Mouse (Mus musculus) urinary bladder, adult 2 months (tissue): Measurements from ENCODE around the gene Mrnip. TPM values are rescaled to one million over a fixed set of nuclear protein-coding genes. Genes with fewer than 3 reads are reported as not detected.

Experiments
- DNase-seq: peaks from one replicate; pipeline ENCODE4 v3.0.0; 2022; ENCODE audit warnings: low spot score
- polyA plus RNA-seq: library from polyadenylated mRNA; depleted of rRNA; stranded (reverse); fragments of >200 nt; gene quantifications from 2 replicates; pipeline ENCODE4 v1.2.3, GENCODE M21; 2012

Gene Mrnip
- polyA plus RNA-seq, 1 experiment: 11.5 TPM

DNA sequence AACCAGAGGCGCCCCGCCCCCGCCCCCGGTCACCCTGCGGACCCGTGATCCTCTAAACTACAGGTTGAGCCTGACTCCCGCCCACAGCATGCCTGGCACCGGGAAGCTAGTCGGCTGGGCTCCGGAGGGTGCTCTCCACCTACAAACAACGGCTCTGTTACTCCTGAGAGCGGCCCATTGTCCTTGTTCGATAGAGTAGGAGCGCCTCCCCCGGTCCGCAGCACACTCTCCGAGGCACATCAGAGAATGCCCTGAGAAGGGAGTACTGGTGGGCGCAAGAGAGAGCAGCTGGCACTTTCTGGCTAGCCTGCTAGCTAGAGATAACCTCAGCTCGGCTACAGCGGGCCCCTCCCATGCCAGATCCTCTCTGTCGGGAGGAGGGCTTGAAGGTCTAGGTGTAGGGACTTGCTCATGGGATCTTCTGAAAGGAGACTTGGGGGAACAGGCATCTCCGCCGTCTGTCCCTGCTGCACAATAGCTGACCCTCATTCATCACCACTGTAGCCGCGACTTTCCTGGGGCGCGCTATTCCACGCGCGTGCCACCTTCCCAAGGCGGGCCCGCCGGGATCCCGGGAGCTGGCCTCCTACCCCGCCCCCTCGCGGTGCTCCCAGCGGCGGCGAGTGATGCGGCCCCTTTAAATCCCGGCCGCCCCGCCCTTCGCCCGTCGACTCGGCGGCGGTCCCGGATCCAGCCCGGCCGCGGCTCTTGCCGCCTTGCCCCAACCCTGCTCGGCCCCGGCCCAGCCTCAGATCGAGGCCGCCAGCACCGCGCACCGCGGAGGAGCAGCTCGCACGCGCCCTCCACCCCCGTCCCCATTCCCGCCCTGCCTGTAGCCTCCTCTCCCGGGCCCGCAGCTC, 50.7 kb downstream of the Mrnip start:
- peak; percentile 91 for DNase-seq

DNA sequence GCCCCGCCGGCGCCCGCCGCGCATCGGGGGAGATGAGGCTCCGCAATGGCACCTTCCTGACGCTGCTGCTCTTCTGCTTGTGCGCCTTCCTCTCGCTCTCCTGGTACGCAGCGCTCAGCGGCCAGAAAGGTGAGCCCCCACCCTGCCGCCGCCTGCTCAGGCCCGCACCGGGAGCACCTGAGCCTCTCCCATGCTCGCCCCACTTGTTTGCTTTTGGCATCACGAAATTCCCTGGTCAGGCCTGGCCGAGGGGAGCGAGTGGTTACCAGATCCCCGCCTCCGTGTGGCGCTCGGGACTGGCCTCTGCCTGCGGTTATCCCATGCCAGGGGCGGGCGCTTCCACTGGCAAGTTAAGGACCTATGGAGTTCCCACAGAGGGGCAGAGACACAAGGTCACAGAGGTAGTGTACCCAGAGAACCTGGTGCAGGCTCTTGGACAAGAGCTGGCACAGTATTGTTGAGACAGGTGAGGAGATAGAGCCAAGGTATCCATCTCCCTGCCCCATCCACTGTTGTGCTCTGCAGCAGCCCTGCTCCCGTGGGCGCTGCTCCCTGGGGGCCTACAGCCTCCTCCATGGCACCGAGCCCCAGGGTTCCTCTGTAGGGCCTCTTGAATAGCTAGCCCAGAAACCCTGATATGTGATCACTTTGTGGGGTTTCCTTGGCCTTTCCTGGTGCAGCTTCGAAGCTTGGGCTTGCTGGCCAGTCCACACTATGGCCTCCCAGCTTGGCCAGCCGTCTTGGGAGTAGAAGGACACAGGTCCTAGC, 51.6 kb downstream of the Mrnip start:
- no peak for DNase-seq

DNA sequence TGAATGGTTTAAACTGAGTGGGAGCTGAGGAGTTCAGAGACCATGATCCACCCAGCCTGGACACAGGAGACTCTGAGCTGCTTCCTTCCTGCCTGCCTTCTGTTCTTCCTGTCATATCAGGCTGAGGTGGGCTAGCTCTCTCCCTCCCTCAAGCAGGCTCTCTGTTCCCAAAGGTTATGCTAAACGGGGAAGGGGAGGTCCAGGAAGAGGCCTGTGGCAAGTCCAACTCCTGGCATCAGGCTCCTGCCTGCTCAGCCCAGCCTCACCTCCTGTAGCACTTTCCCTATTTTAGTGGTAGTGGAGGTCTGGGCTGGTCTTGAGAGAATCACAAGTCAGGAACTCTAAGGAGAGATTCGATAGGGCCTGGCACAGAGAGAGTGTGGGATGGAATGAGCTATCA, 52.2 kb downstream of the Mrnip start:
- no peak for DNase-seq

DNA sequence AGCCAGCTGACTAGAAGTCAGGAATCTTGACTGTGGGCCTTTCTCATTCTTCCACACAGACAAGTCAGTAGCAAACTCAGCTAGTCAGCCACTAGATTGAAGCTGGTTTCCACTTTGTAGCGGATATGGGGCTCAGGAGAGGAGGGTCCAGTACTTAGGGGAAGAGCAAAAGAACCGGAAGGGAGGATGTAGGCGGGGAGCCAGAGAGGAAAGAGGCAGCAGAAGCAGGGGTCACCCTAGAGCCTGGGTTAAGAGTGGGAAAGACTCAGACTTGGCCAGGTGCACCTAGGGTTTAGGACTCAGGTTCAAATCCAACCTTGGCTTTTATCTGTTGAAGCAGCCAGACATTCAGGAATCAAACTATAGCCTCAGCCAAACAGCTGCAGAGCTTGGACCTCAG, 53.0 kb downstream of the Mrnip start:
- no peak for DNase-seq

DNA sequence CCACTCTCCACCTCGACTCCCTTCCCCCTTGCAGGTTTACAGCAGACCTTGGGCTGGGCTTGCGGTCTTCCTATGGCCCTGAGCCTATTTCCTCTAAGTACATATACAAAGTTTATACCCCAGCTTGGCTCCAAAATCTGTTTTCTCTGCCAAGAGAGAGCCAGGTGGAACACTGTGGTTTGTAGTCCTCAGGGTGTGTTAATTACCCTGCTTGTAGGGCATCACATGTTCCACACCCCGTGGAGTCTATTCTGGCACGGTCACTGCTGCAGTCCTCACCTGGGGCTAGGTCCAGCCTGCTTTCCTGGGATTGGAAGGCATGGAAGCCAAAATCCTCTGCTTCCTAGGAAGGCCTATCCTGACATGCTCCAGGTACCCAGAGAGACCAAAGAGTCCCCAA, 53.5 kb downstream of the Mrnip start:
- DNase-seq: no peak

DNA sequence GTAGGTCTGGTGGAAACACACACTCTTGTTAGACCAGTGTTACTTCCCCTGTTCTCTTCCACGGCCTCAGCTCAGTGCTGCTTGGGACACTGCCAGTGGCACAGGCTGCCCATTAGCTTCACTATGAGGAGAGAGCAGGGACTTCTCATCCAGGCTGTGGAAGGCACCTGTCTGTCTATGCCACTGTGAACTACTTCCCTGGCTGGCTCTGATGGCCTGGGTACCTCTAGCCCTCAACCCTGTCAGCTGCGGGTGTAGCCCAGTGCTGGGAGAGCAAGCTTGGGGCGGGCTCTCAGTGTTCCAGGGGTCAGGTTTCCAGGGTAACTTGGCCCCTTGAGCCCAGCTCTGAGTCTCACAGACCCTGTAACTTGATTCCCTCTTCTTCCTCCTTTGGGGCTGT, 54.5 kb downstream of the Mrnip start:
- no peak for DNase-seq

DNA sequence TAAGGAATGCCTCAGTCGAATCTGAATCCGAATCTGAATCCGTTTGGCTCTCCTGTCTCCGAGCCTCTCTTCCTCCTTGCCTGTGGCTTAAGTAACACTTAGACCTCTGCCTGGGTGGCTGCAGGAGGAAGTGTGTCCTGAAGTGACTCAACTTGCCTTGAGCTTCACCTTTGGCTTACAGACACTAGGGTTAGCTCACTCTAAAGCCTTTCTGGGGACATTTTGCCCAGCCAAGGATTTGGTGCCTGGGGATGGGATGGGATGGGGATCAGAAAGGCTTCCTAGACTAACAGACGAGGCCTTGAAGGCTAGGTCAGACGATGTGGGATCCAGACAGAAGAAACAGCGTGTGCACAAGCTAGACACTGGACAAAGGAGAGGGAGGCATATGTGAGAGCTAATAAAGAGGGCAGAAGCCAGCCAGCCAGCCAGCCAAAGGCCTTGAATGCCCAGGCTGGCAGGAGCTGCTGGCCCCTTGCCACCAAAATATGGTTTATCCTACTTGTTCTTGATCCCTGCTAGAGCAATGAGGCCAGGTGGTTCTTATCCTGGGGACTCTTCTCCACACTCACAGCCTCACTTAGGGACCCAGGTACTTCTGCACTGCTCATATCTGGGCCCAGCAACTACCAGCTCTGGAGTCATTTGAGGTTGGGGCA, 55.1 kb downstream of the Mrnip start:
- DNase-seq: no peak

DNA sequence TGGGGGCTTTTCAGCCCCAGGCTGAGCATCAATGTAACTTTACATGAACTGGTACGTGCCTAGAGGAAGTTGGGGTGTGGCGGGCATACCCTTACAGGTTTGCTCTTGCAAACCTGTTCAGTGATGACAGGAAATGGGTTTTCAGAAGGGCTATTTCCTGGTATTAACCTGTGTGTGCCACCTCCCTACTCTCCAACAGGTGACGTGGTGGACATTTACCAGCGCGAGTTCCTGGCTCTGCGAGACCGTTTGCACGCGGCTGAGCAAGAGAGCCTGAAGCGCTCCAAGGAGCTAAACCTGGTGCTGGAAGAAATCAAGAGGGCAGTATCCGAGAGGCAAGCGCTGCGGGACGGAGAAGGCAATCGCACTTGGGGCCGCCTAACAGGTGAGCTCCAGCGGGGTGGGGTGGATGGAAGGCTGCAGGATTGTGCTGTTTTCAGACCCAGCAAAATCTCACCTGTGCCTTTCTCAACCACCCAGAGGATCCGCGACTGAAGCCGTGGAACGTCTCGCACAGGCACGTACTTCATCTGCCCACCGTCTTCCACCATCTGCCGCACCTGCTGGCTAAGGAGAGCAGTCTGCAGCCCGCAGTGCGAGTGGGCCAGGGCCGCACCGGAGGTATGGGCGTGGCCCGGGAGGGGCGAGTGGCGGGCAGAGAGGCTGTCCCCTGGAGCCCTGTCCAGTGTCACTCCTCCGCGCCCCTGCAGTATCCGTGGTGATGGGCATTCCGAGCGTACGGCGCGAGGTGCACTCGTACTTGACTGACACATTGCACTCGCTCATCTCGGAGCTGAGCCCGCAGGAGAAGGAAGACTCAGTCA, 56.4 kb downstream of the Mrnip start:
- no peak for DNase-seq

DNA sequence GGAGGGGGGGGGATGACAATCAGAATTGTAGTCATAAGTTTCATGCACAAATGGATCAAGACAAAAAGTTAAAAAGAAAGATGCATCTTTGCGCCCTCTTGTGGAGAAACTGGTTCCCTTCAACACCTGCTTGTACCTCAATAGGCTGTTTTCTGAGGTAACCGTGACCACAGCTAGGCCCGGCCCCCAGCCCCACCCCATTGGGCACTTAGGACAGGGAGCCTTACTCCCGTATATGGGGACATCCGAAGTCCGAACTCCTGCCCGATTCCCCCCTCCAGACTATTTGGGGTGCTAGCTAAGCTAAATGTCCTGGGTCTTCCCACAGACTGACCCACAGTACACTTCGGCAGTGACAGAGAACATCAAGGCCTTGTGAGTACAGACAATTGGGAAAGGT, 57.2 kb downstream of the Mrnip start:
- DNase-seq: no peak

DNA sequence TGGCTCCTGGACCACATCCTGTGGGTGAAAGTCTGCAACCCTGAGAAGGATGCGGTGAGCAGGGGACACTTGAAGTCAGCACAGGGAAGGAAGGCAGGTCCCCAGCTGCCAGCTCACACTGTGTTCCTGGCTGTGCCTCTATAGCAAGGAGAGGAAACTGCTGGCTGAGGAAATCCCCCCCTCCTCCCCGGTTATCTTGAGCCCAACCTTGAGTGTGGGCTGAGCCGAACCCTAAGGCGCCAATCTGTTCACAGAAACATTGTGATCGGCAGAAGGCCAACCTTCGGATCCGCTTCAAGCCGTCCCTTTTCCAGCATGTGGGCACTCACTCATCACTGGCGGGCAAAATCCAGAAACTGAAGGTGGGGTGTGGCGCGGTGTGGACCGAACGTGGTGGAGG, 58.8 kb downstream of the Mrnip start:
- no peak for DNase-seq

DNA sequence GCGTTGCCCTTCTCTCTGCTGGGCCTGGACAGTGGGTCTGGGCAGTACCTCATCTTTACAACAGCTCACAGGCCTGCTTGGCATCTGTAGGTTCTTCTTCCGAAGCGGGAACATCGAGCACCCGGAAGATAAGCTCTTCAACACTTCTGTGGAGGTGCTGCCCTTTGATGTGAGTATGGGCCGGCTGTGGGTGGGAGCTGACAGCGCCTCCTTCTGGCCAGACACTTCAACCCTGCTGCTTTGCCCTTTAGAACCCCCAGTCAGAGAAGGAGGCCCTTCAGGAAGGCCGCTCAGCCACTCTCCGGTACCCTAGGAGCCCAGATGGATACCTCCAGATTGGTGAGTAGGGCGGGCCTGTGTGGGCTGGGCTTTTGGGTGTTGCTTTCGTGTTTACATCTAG, 59.7 kb downstream of the Mrnip start:
- no peak for DNase-seq

DNA sequence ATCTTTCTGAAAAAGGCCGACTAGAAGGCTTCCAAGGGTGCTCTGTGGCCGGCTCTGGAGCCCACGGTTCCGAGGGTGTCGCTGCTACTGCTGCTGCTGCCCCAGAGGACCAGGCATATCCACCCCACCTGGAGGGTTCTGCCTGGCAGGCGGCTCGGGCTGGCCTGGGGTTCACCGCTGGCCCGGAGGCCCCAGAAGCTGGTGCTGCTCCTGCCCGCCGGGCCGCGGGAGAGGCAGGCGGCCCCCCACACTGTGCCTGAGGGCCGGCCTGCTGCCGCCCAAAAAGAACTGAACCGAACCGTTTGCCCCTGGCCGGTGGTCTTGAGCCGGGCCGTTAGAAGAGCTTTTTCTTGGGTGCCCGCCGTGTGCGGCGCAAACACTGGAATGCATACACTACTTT, 60.4 kb downstream of the Mrnip start:
- DNase-seq: no peak

DNA sequence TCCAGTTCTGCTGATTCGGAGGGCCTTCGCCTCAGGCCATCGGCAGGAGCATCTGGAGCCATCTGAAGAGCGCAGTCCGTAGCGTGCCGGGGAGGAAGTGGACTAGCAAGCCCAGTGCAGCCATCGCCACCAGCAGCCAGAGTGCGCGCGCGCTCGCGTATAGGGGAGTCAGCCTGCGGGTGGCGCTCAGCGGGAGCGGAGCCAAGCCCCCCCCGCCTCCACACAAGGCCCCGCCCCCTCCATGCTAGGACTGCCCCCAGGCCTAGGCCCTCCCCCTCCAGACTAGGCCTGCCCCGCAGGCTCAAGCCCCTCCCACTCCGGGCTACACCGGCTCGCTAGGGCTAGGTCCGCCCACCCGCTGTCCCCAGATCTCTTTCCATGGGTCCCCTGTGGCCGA, 62.3 kb downstream of the Mrnip start:
- DNase-seq: peak; percentile 74

DNA sequence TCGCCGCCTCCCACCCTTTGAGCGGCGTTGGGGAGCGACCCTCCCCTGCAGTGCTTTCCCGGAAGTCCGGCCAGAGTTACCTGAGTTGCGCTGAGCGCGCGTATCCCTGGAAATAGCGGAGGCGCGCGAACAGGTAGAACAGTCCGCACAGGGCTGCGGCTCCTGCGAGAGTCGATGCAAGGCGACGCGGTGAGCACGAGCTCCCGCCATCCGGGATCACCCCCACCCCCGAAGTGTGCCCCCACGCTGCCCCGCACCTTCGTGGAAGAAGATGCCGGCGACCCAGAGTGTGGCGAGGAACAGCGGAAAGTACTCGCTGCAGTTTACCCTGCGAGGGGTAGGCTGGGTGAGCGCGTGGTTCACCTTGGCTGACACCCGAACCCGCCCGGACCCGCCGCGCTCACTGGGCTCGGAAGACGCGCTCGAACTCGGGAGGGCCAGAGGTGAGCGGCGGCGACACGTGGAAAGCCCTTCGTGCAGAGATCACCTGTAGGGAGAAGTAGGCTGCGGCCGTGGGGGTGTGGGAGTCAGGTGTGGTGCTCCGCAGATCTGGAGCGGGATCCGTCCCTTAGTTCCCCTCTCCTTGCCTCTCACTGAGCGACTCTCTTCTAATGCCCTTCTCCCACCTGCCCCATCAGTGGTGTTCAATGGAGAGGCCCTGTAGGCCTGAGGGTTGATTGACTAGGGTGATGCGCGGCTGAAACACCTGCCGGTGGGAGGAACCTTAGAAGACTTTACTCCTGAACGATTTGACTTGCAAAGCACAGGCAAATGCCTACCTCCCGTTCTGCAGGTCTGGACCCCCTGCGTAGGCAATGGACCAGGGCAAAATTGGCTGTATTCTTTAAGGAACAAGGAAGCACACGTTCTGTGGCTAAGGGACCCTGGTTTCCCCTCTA, 62.9 kb downstream of the Mrnip start:
- no peak for DNase-seq

DNA sequence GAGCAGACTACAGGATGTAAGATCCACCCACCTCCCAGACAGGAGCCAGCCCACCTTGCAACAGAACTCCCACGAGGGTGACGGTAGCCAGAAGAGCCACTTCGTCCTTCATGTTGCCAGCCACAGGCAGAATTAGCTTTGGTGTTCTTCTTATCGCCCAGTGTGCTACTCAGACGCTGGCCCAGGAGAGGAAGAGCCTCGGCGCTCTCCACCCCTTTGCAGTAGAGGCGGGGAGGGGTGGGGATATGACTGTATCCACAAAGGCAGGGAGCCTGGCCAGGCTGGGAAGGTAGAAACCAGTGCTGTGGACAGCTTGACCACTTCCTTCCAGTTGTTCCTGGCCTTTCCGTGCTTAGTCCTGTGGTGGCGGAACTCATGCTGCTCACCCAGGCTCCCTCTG, 64.1 kb downstream of the Mrnip start, which contains the start of gene Ltc4s:
TSS of gene Ltc4s (minus strand) at position 293 of the 400 bp plus-strand sequence.
- no peak for DNase-seq

DNA sequence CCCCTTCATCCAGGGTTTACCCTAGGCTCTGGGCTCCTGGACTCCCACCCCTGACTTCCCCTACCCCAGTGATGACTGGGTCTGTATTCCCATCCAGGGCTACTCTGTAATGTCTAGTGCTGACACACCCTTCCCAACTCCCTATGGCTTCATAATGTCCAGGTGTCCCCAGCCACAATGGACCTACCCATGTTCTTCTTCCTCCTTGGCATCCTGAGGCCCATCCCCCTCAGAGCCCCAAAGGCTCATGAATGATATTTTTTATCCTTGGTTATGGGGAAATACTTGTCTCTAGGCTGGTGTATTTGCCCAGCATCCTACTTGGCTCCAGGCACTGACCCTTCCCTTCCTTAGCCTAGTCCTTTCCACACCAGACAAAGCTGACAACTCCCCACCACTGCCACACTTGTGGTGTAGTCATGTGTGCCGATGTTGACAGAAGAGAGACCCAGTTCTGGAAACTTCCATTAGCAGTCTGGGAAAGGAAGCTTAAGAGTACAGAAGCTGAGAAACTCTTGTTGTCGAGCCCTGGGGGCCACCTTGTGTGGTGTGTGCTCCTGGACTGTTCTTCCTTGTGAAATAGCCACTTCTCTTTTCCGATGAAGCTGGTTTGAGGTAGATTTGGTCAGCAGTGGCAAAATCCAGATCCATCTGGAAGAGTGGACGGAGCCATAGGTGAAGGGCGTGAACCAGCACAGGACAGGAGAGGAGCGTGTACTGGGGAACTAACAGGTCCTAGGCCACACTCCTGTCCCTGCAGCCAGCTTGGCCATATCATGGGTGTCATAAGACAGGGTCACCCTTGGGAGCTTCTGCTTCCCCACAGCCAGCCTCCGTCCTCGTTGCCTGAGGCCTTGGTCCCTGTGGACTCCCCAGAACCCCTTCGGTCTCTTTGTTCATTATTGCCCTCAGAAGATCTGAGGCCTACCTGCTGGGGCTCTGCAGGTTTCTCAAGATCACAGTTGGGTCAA, 64.9 kb downstream of the Mrnip start:
- DNase-seq: no peak

DNA sequence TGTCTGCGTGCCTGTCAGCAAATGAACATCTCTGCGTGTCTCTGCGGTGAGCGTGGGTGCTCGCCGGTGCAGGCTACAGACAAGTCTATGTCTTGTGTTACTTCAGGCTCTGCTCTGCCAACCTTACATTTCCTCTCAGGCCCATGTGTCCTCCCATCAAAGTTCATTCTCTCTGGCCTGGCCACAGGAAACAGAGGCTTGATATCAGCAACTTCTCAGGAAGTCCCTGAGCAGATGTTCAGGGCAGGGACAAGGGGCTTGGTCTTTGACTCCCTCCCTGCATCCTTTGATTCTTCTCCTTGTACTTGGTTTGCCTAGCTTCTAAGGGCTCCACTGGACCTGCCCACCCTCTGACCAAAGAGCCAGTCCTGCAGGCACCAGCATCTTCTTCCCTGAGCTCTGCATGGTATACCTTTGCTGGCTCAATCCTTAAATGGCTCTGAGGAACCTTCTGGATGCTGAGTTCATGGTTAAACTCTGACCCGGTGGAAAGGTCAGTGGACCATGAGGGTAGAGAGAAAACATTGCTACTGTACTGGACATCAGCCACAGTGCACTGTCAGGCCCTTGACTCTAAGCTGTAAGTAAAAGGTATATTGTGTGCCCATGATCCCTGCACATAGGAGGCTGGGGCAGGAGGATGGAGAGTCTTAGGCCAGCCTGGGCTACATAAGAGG, 66.1 kb downstream of the Mrnip start:
- DNase-seq: no peak

DNA sequence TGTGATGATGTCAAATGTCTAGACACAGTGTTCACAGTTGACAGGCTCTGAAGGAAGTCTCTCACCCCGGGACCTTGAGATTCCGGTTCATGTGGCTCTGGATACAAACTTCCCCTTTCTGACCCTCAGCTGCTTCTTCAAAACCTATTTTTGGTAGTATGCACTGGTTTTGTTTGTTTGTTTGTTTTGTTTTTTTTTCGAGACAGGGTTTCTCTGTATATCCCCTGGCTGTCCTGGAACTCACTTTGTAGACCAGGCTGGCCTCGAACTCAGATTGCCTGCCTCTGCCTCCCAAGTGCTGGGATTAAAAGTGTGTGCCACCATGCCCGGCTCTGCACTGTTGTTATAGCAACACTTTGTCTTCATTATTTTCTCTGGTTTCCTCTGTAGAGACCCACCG, 69.7 kb downstream of the Mrnip start:
- no peak for DNase-seq

DNA sequence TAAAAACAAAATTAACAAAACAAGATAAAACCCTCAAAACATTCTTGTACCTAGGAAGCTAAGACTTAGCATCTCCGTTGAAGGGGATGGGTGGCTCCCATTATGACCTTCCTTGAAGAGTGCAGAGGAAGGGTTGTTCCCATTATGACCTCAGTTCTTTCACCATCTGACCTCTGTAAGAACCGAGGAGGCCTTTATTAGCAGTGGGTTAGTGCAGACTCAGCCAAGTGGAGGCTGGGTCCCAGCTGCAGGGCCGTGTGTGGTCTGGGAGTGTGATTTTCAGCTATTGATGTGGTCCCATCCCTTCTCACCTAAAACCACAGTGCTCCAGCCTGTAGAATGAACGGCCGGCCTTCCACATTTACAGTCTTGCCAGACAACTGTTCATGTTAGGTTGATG, 71.0 kb downstream of the Mrnip start:
- no peak for DNase-seq
